Mouse (Mus musculus) thymus, adult 2 months (tissue): Measurements from ENCODE around the gene Rabggtb. TPM values are rescaled to one million over a fixed set of nuclear protein-coding genes. Genes with fewer than 3 reads are reported as not detected.

Source experiments
- DNase-seq: peaks from one replicate; pipeline ENCODE4 v3.0.0; 2021
- H3K27ac ChIP-seq: fragments of 200-500 bp; 2 replicates; pipeline ENCODE4 v1.5.1; 2012; ENCODE audit warnings: low read length, control low read depth; ENCODE audit not compliant: control insufficient read depth, insufficient read depth
- H3K27me3 ChIP-seq: fragments of 200-500 bp; 2 replicates; pipeline ENCODE4 v1.6.1; 2012; ENCODE audit warnings: mild to moderate bottlenecking, low read length, moderate library complexity, mixed read lengths; ENCODE audit not compliant: control insufficient read depth, insufficient read depth
- H3K36me3 ChIP-seq: fragments of 200-500 bp; 2 replicates; pipeline ENCODE4 v1.6.1; 2012; ENCODE audit warnings: mild to moderate bottlenecking, low read length, moderate library complexity; ENCODE audit not compliant: control insufficient read depth, insufficient read depth
- H3K4me1 ChIP-seq: fragments of 200-500 bp; replicated peaks from 2 replicates; pipeline ENCODE4 v1.6.1; 2012; ENCODE audit warnings: low read length; ENCODE audit not compliant: control insufficient read depth, insufficient read depth
- H3K4me3 ChIP-seq: fragments of 200-500 bp; 2 replicates; pipeline ENCODE4 v1.5.1; 2012; ENCODE audit warnings: mild to moderate bottlenecking, low read length, control low read depth, moderate library complexity; ENCODE audit not compliant: control insufficient read depth, insufficient read depth
- CTCF ChIP-seq: fragments of 200-500 bp; IDR thresholded peaks from 2 replicates; pipeline ENCODE4 v1.5.1; 2012; ENCODE audit warnings: mild to moderate bottlenecking, control low read depth, low read length, moderate library complexity, borderline replicate concordance; ENCODE audit not compliant: control insufficient read depth, poor library complexity, insufficient read depth; ENCODE audit errors: extremely low read depth
- POLR2A ChIP-seq: fragments of 200-500 bp; IDR thresholded peaks from 2 replicates; pipeline ENCODE4 v1.6.1; 2012; ENCODE audit warnings: mild to moderate bottlenecking, low read length, control low read depth, moderate library complexity; ENCODE audit not compliant: control insufficient read depth, poor library complexity, insufficient read depth; ENCODE audit errors: extremely low read depth
- WGBS: fragments of 180-500 bp; shearing (Covaris S2); methylation state at CpG from one replicate; pipeline ENCODE4 v1.1.7; 2018; 5-methylcytosine and 5-hydroxymethylcytosine counted together
- polyA plus RNA-seq: library from polyadenylated mRNA; depleted of rRNA; stranded (reverse); fragments of >200 nt; gene quantifications from 2 replicates; pipeline ENCODE4 v1.2.3, GENCODE M21; 2012

Rabggtb gene
- polyA plus RNA-seq, 1 experiment, result 81.7 TPM

DNA sequence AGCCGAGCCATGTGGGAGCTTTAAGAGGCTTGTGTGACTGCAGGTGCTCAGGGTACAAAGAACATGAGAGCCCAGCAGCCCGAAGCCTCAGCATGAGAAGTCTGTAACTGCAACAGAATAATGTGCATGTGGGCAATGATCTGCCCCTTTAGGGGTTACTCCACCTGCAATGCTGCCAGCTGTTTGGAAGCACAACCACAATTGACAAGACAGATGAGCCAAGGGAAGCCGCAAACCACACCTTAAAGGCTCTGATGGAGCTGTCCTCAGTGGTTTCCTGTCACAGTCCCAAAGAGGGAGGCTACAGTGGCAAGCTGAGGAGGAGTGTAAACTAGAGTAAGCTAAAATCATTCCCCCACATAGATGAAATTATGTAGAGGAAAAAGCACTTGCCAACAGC is 17.4 kb downstream of the Rabggtb start:
- Histone ChIP-seq H3K27me3 (no peaks in the 10 kb centered on the region), H3K4me3 (no peak overlapping the region), H3K4me1 (peaks cover 27% of the 10 kb centered on the region), H3K36me3 (no peaks in the 10 kb centered on the region), H3K27ac (peak overlapping the region; percentile 80)
- DNase-seq, result peak; percentile 84
- TF ChIP-seq POLR2A (no peak), CTCF (no peak)
- WGBS, result 5% methylated on average over 3 of the region's 3 CpGs

DNA sequence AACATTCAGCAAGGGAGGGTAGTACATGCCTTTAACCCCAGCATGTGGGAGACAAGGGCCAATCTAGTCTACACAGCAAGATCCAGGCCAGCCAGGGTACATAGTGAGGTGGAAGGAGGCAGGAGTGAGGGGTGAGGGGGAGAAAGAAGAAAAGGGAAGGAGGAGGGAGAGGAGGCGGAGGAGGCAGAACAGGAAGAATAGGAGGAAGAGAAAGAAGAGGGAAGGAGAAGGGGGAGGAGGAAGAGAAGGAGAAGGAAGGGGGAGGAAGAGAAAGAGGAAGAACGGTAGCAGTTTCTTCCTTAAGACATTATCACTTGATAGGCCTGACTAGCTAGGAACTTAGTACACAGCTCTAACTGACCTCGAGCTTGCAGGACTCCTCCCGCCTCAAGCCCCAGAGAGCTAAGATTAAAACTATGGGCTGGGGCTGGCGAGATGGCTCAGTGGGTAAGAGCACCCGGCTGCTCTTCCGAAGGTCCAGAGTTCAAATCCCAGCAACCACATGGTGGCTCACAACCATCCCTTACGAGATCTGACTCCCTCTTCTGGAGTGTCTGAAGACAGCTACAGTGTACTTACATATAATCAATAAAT is 23.5 kb downstream of the Rabggtb start:
- TF ChIP-seq CTCF (no peak), POLR2A (no peak)
- H3K27ac ChIP-seq, result no peak overlapping the region
- DNase-seq, result no peak
- WGBS, result 74% methylated on average over 8 of the region's 8 CpGs
- H3K4me1 ChIP-seq, result peaks cover 14% of the 10 kb centered on the region
- no peaks in the 10 kb centered on the region for H3K36me3 ChIP-seq
- H3K4me3 ChIP-seq, result no peak overlapping the region
- no peaks in the 10 kb centered on the region for H3K27me3 ChIP-seq

DNA sequence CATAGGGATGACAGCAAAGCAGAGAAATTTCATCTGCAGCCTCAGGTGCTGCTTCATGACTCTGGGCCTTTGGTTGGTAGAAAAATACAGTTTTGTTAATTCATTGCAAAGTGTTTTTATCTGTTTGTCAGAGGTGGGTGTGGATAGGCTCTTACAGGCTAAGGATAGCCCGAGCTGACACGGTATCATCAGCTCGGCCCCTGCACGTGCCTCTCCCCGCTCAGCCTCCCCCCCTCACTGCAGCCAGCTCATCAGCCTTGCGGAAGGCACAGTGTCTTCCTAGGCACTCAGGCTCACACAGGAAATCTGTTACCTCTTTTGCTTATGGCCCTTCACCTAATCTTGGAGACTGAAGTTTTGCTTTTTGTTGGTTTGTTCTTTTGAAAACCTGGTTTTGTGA is 24.7 kb downstream of the Rabggtb start:
- Histone ChIP-seq H3K4me1 (peaks cover 6% of the 10 kb centered on the region), H3K27me3 (no peaks in the 10 kb centered on the region), H3K27ac (no peak overlapping the region), H3K4me3 (no peak overlapping the region), H3K36me3 (no peaks in the 10 kb centered on the region)
- TF ChIP-seq CTCF (no peak), POLR2A (no peak)
- no peak for DNase-seq
- WGBS, result 93% methylated on average over 6 of the region's 6 CpGs

DNA sequence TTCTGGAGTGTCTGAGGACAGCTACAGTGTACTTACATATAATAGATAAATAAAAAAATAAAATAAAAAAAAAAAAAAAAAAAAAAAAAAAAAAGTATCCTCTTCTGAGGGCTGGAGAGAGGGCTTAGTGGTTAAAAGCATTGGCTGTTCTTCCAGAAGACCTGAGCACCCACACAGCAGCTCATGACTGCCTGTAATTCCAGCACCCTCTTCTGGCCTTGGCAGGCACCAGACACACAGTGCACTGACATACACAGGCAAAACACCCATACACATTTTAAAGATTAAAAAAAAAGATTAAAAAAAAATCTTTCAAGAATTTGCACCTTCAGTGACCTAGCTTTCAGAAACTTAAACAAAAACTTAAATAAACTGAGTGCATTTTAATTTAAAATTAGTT is 26.5 kb downstream of the Rabggtb start:
- Histone ChIP-seq H3K4me1 (no peaks in the 10 kb centered on the region), H3K4me3 (no peak overlapping the region), H3K27me3 (no peaks in the 10 kb centered on the region), H3K36me3 (no peaks in the 10 kb centered on the region), H3K27ac (no peak overlapping the region)
- TF ChIP-seq CTCF (no peak), POLR2A (no peak)
- no peak for DNase-seq

DNA sequence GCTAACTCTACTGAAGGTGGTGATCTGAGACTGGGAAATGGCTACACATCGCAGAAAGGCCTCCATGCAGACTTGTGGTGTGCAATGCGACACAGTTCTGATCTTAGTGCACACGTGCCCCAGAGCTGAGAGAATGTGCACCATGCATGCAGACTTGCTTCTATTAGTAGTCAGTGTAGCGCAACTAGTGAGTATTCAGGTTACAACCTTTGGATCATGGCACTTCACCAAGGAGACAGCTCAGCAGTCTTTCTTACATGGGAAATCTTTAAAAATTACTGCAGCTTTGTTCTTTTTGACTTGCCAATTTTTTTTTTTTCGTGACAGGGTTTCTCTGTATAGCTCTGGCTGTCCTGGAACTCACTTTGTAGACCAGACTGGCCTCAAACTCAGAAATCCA is 41.4 kb downstream of the Rabggtb start:
- TF ChIP-seq CTCF, result no peak
- no peak for TF ChIP-seq POLR2A
- WGBS, result 90% methylated on average over 5 of the region's 5 CpGs
- Histone ChIP-seq H3K36me3 (no peaks in the 10 kb centered on the region), H3K27ac (no peak overlapping the region), H3K4me1 (no peaks in the 10 kb centered on the region), H3K27me3 (no peaks in the 10 kb centered on the region; the same call in 1 of the 2 replicates), H3K4me3 (no peak overlapping the region)
- no peak for DNase-seq

DNA sequence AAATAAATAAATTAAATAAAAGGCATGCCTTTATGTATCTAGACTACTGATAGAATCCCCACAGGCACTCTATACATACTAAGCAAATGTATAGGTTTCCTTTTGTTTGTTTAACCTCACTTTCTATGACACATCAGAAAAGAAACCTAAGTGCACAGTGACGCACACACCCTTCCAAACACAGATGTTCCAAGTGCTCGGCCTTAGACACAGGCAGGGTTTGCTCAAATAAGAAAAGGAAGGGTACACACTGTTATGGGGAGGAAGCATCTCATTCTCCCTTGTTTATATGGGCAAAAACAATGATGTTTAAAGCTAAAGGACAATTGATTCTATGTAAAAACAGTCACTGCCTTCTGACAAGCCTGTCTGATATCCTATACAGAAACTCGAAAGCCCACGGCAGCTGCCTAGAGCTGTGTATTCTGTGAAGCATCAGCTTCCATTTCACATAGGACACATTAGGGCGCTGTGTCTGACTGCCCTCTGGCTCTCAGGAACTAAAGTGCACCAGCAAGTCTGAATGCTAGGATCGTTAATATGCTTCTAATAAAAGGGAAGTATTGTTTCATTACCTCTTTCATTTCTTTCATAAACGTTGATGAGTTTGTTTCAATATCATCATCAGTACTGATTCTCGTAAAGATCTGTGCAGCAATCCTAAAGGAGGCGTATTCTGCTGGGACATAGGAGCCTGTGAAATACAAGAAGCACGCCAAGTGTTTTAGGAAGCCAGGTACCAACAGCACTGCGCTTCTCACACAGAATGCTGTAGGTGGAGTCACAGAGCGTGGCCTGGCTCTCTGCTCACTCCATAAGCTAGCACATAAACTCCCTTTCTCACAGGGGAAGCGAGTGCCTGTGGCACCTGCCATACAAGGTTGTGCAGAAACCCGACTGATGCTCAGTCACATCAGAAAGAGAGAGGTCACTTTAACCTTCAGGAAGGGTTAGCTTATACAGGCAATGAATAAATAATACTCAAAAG is 45.4 kb downstream of the Rabggtb start:
- DNase-seq, result no peak
- no peaks in the 10 kb centered on the region for H3K36me3 ChIP-seq
- WGBS, result 86% methylated on average over 14 of the region's 14 CpGs
- no peak for TF ChIP-seq CTCF
- TF ChIP-seq POLR2A, result no peak
- no peak overlapping the region for H3K27ac ChIP-seq
- no peaks in the 10 kb centered on the region for H3K27me3 ChIP-seq
- H3K4me3 ChIP-seq, result no peak overlapping the region
- peaks cover 5% of the 10 kb centered on the region for H3K4me1 ChIP-seq
